Mouse (Mus musculus) layer of hippocampus, adult 2 months (tissue): Measurements from ENCODE around the gene Exph5. TPM values are rescaled to one million over a fixed set of nuclear protein-coding genes. Genes with fewer than 3 reads are reported as not detected.
A peak's percentile ranks its signal among the peaks of the same experiment; 100 is the strongest.

Source experiments
- DNase-seq, 2 experiments: peaks; one replicate each; pipeline ENCODE4 v3.0.0; 2022; ENCODE audit warnings: low spot score in 2 of 2
- H3K27ac ChIP-seq: fragments of 200-600 bp; 2 replicates; pipeline ENCODE4 v1.8.1; 2022
- H3K4me3 ChIP-seq: fragments of 200-600 bp; 2 replicates; pipeline ENCODE4 v1.8.1; 2022; ENCODE audit warnings: mild to moderate bottlenecking
- CTCF ChIP-seq: fragments of 200-600 bp; conservative IDR thresholded peaks from 2 replicates; pipeline ENCODE4 v1.8.1; 2022; ENCODE audit warnings: antibody characterized with exemption, mild to moderate bottlenecking, moderate library complexity
- total RNA-seq, 2 experiments: library from RNA; stranded (reverse); gene quantifications; 2 replicates each; pipeline ENCODE4 v1.2.3; 2021

Gene Exph5
- total RNA-seq, 2 experiments from 2014 or later, result 3.7 to 4.0 TPM

DNA sequence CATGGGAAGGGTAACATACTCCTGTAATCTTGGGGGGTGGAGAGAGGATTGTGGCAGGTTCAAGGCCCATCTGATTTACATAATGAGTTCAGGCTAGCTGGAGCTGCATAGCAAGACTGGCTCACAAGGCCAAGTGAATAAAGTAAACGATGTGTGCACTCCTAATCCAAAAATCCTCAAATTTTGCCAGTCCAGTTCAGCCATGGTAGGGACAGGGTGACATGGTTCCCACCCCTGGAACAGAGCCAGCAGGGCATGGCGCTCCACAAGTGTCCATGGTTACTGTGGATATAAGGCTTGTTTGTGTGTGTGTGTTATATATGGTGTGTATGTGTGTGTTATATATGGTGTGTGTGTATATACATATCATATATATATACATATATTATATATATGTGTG, 48.9 kb downstream of the Exph5 start:
- H3K4me3 ChIP-seq, result no peak overlapping the region
- DNase-seq, result no peak
- TF ChIP-seq CTCF, result no peak
- no peak overlapping the region for H3K27ac ChIP-seq

DNA sequence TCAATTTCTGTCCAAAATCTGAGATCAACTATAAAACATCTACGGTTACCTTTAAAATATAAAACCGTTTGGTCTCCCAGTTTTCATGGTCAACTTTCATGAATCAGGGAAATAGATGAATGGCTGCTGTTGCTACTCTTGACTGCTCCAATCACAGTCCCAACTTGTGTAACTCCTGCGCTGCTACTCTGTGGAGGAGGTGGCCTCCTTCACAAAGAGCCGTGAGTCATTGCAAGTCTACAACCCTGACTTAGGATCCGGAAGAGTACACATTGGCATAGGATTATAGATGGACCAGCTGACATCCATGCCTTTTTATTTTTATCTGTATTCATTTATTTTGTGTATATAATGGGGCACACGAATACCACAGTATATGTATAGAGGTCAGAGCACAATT, 50.4 kb downstream of the Exph5 start:
- TF ChIP-seq CTCF, result no peak
- no peak for DNase-seq
- no peak overlapping the region for H3K27ac ChIP-seq
- H3K4me3 ChIP-seq, result no peak overlapping the region

DNA sequence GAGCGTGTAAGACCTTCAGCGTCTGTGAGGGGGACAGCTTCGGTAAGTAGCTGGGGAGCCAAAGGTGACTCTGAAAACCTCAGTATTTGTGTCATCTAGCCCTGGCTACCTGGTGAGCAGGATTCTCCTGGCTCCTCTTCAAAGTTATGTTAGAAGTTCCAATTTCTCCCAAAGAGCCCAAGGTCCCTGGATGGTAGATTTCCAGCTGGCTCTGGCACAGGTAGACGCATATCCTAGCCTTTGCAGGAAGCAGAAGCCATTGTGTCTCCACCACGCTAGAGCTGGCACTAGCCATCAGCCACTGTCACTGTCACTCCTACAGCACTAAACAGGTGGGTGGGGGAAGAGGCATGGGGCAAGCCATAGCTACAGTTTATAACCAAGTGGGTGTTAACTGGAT, 51.7 kb downstream of the Exph5 start:
- no peak for DNase-seq
- no peak overlapping the region for H3K4me3 ChIP-seq
- TF ChIP-seq CTCF, result no peak
- H3K27ac ChIP-seq, result no peak overlapping the region

DNA sequence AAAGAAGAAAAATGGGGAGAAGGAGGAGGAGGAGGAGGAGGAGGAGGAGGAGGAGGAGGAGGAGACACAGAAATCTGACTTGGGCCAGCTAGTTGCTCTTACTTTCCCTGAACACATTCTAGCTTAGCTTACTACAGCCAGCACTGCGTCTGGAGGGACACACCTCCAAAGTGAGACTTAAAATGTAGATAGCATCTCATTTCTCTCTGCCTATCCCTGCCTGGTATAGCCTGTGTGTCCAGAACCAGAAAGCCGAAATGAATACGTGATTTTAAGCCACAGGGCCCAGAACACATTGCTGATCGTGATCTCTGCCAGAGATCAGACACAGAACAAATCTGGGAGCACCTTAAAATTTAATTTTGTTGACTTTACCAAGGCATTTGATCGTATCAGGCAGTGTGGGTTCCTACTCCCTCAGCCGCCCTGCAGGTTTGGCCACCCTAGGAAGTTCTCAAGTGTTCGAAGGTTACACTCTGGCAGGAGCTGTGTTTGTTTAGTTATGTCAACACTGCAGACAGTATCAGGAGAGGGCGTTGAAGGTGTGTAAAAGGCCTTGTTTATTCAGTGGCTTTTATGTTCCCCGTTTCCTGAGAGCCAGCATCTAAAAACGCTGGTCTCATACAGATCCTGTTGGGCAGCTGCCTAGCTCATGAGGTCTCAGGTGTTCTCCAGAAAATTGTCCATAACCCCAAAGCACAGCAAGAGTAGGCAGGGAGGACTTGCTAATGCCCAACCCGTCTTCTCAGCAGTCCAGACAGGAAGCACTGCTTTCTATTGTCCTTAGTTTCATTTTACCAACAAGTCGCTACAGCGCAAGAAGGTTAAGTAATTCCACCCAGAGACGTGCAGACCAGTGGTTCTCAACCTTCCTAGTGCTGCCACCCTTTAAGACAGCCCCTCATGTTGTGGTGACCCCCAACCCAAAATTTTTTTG, 55.0 kb downstream of the Exph5 start:
- no peak for TF ChIP-seq CTCF
- no peak for DNase-seq
- no peak overlapping the region for H3K27ac ChIP-seq
- no peak overlapping the region for H3K4me3 ChIP-seq

DNA sequence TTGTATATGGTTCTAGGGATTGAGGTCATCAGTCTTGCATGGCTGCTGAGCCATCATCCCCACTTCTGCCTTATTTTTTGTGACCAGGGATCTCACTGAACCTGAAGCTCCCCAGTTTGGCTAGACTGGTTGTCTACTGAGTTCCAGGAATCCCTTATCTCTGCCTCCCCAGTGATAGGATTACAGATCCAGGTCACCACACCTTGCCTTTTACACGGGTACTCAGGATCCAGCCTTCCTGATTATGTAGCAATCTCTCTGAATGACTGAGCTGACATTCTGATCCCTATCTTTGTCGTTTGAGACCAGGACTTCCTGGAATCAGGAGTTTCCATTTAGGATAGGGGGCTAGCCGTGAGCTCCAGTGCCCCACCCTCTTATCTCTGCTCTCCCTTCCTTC, 69.9 kb downstream of the Exph5 start:
- TF ChIP-seq CTCF, result no peak
- H3K4me3 ChIP-seq, result no peak overlapping the region
- no peak for DNase-seq
- H3K27ac ChIP-seq, result no peak overlapping the region

DNA sequence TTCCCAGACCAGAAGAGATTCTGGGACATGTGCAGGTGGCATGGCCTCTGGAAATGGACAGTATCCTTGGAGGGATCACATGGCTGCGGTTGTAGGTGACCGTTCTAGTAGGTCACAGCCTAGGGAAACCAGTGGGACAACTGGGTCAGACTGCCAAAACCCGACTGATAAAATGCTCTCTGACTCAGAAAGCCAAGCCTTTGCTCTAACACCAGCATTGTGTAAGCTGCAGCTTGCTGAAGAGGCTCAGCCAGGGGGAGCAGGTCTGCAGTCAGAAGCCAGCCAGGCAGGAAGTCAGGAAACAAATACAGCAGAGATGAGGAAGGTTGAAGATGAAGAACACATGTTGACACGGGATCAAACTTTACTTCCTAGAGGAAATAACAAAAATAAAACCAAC, 74.4 kb downstream of the Exph5 start:
- TF ChIP-seq CTCF, result no peak
- no peak overlapping the region for H3K4me3 ChIP-seq
- H3K27ac ChIP-seq, result no peak overlapping the region
- DNase-seq, result no peak

DNA sequence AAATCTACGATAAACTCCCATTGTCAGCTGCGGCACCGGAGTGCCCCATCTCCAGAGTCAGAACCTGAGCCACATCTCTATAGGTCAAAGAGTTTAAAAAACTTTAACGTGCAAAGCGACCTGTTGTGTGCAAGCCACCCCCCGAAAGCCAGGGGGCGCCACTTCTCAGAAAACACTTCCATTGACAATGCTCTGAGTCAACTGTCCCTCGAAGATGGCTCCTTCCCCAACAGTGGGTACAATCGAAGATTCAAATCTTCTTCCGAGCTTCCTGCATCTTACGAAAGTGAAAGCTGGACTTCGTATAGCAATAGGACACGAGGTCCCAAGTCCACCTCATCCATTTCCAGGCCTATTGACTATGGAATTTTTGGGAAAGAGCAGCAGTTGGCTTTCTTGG, 75.3 kb downstream of the Exph5 start:
- no peak for DNase-seq
- peak; percentile 66 for TF ChIP-seq CTCF
- H3K4me3 ChIP-seq, result no peak overlapping the region
- no peak overlapping the region for H3K27ac ChIP-seq

DNA sequence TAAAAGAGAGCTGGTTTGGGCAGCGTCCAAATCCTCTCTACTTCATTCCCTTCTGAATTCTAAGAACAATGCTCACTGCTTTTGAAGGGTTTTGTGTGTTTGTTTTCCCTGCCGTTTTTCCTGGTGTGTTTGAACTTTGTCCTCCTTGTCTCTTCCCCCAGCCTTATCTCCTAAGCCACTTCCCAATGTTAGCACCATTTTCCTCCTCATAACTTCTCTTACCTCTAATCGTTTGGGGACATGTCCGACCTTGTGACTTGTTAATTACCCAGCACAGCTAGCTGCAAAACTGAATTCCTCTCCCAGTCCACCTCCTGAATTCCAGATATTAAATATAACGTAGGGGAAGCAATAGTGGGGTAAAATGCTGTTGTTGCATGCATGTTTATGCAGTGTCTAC, 76.1 kb downstream of the Exph5 start:
- H3K27ac ChIP-seq, result no peak overlapping the region
- no peak overlapping the region for H3K4me3 ChIP-seq
- TF ChIP-seq CTCF, result no peak
- no peak for DNase-seq

DNA sequence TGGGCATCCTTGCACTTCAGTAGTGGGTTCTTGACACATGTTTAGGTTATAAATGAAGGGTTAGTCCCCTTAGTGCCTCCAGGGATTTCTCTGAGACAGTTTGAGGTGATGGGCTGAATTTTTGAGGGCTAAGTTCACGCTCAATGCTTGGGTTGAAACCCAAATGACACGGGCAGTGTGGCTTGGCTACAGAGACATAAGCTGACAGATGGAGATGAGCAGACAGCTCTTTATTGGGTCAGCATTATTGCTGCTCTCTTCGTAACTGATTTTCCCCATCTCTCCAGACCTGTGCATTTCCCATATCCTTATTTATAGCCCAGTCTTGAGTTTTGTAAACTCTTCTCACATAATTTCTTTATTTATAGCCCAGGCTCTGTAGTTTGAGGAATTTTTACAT, 76.7 kb downstream of the Exph5 start:
- no peak overlapping the region for H3K27ac ChIP-seq
- no peak for TF ChIP-seq CTCF
- no peak for DNase-seq
- H3K4me3 ChIP-seq, result no peak overlapping the region

DNA sequence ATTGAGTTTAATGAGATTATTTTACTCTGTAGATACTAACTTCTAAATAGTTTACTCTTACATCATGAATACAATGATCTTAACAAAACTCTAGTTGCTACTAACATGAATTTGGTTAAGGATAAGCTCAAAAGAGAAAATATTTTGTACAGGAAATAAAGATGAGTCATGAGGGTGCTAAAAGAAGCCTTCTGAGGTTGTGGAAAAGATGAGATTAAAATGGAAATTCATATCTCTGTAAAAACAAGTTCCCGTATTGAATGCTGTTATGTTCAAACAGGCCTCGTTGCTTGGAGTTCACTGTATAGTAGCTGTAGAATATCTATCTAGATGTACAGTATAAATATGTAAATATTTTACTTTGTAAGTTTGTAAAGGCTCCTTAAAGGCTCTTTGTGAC, 79.1 kb downstream of the Exph5 start:
- no peak for TF ChIP-seq CTCF
- no peak overlapping the region for H3K27ac ChIP-seq
- no peak overlapping the region for H3K4me3 ChIP-seq
- no peak for DNase-seq

DNA sequence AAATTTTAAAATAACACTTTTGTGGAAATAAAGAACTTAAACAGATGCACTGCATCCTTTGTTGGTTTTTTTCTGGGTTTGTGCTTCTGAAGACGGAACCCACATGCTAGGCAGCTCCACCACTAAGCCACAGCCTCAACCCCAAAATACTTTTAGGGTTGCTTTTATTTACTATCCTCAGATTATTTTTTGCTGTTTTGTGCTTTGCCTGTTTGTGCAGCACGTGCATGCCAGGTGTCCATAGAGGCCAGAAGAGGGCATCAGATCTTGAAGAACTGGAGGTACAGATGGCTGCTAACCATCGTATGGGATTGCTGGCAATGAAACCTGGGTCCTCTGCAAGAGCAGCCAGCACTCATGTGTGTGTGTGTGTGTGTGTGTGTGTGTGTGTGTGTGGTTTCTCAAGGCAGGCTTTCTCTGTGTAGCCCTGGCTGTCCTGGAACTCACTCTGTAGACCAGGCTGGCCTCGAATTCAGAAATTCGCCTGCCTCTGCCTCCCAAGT, 79.7 kb downstream of the Exph5 start:
- DNase-seq, result no peak
- no peak overlapping the region for H3K4me3 ChIP-seq
- no peak for TF ChIP-seq CTCF
- no peak overlapping the region for H3K27ac ChIP-seq

DNA sequence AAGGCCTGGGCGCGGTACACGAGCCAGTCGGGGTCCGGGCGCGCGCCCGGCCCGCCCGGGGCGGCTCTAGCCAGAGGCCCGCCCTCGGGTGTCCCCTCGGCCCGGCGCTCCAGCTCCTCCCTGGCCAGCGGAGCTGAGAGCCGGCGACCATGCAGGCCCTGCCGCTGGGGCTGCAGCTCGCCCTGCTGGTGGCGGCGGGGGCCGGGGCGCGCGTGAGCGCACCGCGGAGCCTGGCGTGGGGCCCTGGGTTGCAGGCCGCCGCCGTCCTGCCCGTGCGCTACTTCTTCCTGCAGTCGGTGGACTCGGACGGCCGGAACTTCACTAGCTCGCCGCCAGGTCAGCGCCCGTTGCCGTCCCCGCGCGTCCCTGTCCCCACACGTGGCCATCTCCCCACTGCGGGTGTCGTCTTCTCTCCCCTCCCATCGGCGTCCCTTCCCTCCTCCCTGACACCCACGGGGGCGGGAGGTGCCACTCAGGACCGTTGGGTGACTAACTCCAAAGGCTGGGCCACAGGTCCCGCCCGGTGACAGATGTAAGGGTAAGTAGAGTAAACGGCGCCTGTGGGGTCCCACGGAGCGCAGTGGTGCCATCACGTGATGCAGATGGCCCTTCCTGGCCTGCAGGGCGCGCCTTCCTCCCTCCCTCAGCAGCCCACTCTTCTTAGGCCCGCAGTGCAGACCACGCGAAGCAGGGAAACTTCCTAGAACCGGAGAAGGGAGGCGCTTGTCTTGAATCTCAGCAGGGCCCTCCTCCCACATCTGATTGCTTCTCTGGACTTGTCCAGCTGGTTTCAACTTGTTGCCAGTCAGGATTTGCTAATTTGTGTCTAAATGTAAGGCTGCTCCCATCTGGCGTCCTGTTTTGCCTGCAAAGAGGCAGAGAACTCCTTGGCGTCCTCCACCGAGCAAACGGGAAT, 82.7 kb downstream of the Exph5 start, which contains the start of gene Kdelc2:
Gene Kdelc2 (plus strand): TSS at position 75 of the 916 bp plus-strand sequence.
- peak within 1 kb of the TSS; percentile 95 for H3K27ac ChIP-seq
- DNase-seq, result peak; percentile 62 to 84
- H3K4me3 ChIP-seq, result peak within 1 kb of the TSS; percentile 86
- peak; percentile 22 for TF ChIP-seq CTCF

DNA sequence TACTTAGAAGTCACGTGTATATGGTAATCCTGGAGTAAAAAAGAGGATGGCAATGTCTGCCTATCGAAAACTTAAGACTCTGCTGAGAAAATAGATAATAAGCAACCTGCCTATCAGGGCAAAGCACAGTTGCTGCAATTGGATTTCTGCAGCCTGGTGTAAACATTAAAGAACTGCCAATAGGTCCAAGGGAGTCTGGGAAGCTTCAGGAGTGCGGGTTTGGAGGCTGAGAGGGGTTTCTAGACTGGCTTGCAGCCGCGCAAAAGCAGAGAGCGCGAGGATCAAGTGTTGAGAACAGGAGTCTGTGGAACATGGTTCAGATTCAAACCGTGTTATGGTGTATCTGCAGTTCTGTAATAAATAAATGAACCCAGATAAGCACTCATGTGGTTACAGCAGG, 83.4 kb downstream of the Exph5 start:
- DNase-seq, result no peak
- H3K4me3 ChIP-seq, result peak overlapping the region; percentile 86
- peak overlapping the region; percentile 95 for H3K27ac ChIP-seq
- no peak for TF ChIP-seq CTCF
